ENCODE assay signal across 16 mouse cellular contexts in genomic region chr6:120588701-120589659, GRCm38 (mm10). TPM values are rescaled to one million over a fixed set of nuclear protein-coding genes. Genes with fewer than 3 reads are reported as not detected.
DNase-seq lines count a peak whose midpoint lies in the region; ATAC-seq lines count a peak whose summit lies in the region.
"Had no signal": no experiment of that assay in that cellular context is flagged by ENCODE, and none has a peak within 500 bp of the region (broad histone marks: within the 10 kb centered on the region; RNA-seq: fewer than 3 reads in every experiment).

No protein-coding gene starts in this region.

- peaks cover 59% of the 10 kb centered on the region for H3K4me1 ChIP-seq in liver, embryonic 13.5 days (replicated peaks)
- H3K4me1 ChIP-seq in forebrain, embryonic 13.5 days: peaks cover 14% of the 10 kb centered on the region

- H3K27me3 ChIP-seq in liver, embryonic 13.5 days: no peaks in the 10 kb centered on the region
- no peaks in the 10 kb centered on the region for H3K27me3 ChIP-seq in forebrain, embryonic 13.5 days
- H3K27me3 ChIP-seq: heart, embryonic 15.5 days; limb, embryonic 12.5 days had no signal

- WGBS in liver, embryonic 13.5 days (ENCODE audit: insufficient replicate concordance): 63% methylated on average over 11 of the region's 11 CpGs
- 88% methylated on average over 11 of the region's 11 CpGs for WGBS in forebrain, embryonic 13.5 days

- peak overlapping the region; percentile 21 for H3K4me2 ChIP-seq in liver, embryonic 13.5 days
- no peak overlapping the region for H3K4me2 ChIP-seq in forebrain, embryonic 13.5 days
- H3K4me2 ChIP-seq: heart, embryonic 15.5 days; limb, embryonic 12.5 days had no signal

- H3K36me3 ChIP-seq in liver, embryonic 13.5 days: no peaks in the 10 kb centered on the region
- no peaks in the 10 kb centered on the region for H3K36me3 ChIP-seq in forebrain, embryonic 13.5 days (ENCODE audit: poor library complexity, severe bottlenecking)
- H3K36me3 ChIP-seq: embryonic facial prominence, embryonic 10.5 days; heart, embryonic 15.5 days; limb, embryonic 12.5 days had no signal

- H3K9ac ChIP-seq in liver, embryonic 13.5 days: 0 out of 2 replicates have a peak overlapping the region, but pooled peaks have one; percentile 46
- H3K9ac ChIP-seq in forebrain, embryonic 13.5 days: no peak overlapping the region
- H3K9ac ChIP-seq: heart, embryonic 15.5 days; limb, embryonic 12.5 days had no signal

- peak overlapping the region; percentile 82 for H3K27ac ChIP-seq in liver, embryonic 13.5 days
- H3K27ac ChIP-seq in forebrain, embryonic 13.5 days: no peak overlapping the region
- H3K27ac ChIP-seq: heart, embryonic 15.5 days; limb, embryonic 12.5 days; stomach, postnatal 0 days had no signal

- peak; percentile 54 to 86 for DNase-seq in adrenal gland, adult (ENCODE audit: inconsistent age in 2 of 2, low spot score in 1 of 2)
- no peak for DNase-seq in adrenal gland, adult 18-20 months (ENCODE audit: low spot score in 2 of 2)
- DNase-seq in NIH3T3 (ENCODE audit: low read depth): peak; percentile 57
- DNase-seq in liver, embryonic 13.5 days: peak; percentile 51
- no peak for DNase-seq in ovary, postnatal 14 days (ENCODE audit: low spot score)
- DNase-seq in lung, adult 18-20 months: no peak
- DNase-seq: cerebellum, adult 9-11 months; kidney, postnatal 10 days; layer of hippocampus, postnatal 36 days; lung, postnatal 36 days had no signal

- H3K4me3 ChIP-seq in liver, embryonic 13.5 days (replicated peaks): no peak overlapping the region
- no peak overlapping the region for H3K4me3 ChIP-seq in forebrain, embryonic 13.5 days
- H3K4me3 ChIP-seq: embryonic facial prominence, embryonic 10.5 days; heart, embryonic 15.5 days; limb, embryonic 12.5 days had no signal

- no peaks in the 10 kb centered on the region for H3K9me3 ChIP-seq in liver, embryonic 13.5 days (replicated peaks)
- no peaks in the 10 kb centered on the region for H3K9me3 ChIP-seq in forebrain, embryonic 13.5 days (replicated peaks)
- H3K9me3 ChIP-seq: embryonic facial prominence, embryonic 10.5 days; heart, embryonic 15.5 days; limb, embryonic 12.5 days had no signal

- peak; percentile 91 for ATAC-seq in erythroblast, adult 5-6 weeks (replicated peaks; ENCODE audit: low FRiP score, poor library complexity, severe bottlenecking)
- ATAC-seq in liver, embryonic 13.5 days (ENCODE audit: low read depth): peak; percentile 78
- ATAC-seq in forebrain, embryonic 13.5 days: no peak

RNA-seq across cellular contexts. Expression of gene Hdhd5, which starts 57.9 kb away (rescaled TPM):
- total RNA-seq in adrenal gland, adult 18-20 months (2021): 10 to 100 TPM; 24.3 to 33.6 TPM
- total RNA-seq in erythroblast, adult 5-6 weeks (2015; ENCODE audit: low replicate concordance): 1.3 TPM in 1 of 2 replicates, not detected in the other
- total RNA-seq in erythroblast, adult 5-6 weeks (2017; ENCODE audit: low replicate concordance): 0.26 and 2.5 TPM in 2 replicates
- 11.5 and 12.5 TPM in 2 replicates for polyA plus RNA-seq in liver, embryonic 13.5 days (2015; fragmentation: Nextera tagmentation; extraction: Ambion mirVana)
- polyA plus RNA-seq in forebrain, embryonic 13.5 days (2015; fragmentation: Nextera tagmentation; extraction: Ambion mirVana): 15.7 and 16.6 TPM in 2 replicates

Comparison
In these comparisons a context has a peak if more than half of its experiments do, and no peak if none do; other contexts are left out.
1. DNase-seq: peak in adrenal gland, adult (2 of 2), NIH3T3 (single experiment) and liver, embryonic 13.5 days (single experiment); none in adrenal gland, adult 18-20 months (0 of 2), ovary, postnatal 14 days (single experiment) and lung, adult 18-20 months (0 of 2).
2. RNA of gene Hdhd5, which starts 57.9 kb away (total RNA-seq): 24.3 to 33.6 TPM in adrenal gland, adult 18-20 months; 0.26 to 2.5 TPM in erythroblast, adult 5-6 weeks; every median in the first group is over 4 times any median in the second.